Mouse (Mus musculus) spleen, adult 18-20 months (tissue): ENCODE data around the gene Tead1.
A peak's percentile ranks its signal among the peaks of the same experiment; 100 is the strongest.

Experiments used
- DNase-seq, 2 experiments: peaks; one replicate each; pipeline ENCODE4 v3.0.0; 2022; ENCODE audit warnings: mixed read lengths in 2 of 2

Gene Tead1

DNA sequence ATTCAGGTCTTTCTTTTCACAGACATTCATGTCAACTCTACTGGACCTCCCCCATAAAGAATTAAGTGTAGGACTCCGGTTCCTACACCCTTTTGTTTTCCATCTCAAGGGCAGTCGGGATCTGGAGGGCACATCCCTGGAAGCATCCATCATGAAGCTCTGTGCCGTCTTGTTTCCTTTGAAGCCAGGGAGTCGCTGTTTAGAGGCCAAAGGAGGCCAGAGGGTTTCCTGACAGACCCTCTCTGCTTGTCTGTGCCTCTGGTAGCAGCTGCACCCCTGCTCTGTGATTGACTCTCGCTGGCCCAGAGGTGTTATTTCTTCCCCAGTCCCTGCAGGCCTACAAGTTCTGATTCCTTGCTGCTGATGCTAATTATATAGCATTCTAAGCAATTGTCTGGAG, 259.8 kb downstream of the Tead1 start:
- no peak for DNase-seq

DNA sequence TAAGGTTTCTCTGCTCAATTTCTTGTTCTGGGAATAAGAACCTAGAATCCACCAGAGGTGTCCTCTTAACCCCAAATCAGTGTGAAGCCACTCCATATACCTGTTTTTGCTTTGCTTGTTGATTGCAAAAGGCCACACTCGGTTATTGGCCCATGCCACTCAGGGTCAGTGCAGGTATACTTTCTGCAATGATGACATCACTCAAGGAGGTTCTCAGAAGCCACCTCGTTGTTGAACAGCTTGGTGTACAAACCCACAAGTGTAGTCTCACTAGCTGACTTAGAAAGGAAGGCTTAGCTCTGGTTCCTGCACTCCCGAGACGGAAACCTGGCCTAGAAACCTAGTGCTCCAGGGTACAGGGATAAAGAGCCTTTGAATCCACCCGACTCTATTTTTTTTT, 263.4 kb downstream of the Tead1 start:
- DNase-seq = no peak

DNA sequence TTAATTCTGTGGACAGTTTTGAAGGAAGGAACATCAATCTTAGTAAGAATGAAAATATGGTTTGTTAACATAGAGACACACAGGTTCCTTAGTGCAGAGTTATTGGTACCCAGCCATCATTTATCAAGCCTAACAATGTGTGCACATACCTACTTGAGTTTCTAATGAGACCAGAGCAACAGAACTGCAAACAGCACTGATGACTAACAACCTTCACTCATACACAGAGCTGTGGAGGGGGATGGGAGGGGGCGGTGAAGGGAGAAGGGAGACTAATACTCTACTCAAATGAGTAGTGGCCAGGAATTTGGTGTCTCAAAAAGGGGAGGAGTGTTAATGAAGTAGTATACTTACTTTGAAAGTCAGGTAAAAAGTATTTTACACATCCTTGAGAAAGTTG, 263.9 kb downstream of the Tead1 start:
- no peak for DNase-seq

DNA sequence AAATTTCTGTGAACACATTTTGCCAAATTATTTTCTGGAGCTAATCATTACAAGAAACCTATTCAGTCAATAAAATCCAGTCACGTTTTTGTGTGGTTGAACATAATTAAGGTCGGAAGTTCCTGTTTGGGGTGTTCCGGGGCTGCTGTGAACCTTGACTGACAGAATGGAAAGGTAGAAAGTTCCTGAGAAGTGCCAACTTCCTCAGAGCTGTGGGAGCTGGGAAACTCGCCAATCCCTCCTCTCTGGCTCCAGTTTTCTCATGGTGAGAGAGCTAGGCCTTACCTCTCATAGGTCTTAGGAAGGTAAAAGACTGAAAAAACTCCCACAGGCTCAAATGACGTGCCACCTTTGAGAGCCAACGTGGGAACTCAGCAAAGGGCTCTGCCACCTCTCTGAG, 267.6 kb downstream of the Tead1 start:
- DNase-seq = no peak

DNA sequence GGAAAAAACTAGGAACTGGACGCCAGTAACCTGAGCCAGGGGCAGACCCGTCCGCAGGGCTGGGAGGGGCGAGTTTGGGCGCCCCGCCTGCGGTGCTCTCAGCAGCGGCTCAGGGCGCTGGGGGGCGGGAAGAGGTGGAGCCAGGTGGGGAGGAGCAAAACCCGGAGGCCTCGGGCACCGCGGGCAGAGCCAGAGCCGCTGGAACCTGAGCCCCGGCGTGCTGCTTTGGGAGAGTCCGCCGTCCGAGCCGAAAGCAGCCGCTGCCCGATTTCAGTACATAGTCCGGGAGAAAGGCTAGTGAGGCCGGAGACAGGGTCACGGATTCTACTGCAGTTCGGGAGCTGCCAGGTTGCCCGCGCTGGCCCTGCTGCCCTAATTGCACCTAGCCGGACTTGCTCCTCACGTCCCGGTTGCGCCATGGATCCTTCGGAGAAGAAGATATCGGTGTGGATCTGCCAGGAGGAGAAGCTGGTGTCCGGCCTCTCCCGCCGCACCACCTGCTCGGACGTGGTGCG, 274.7 kb downstream of the Tead1 start, which contains the start of gene Rassf10:
Gene Rassf10, plus strand, starts transcription at position 186 of the 515 bp plus-strand sequence.
- peak in 1 of 2 experiments; percentile 5 for DNase-seq

DNA sequence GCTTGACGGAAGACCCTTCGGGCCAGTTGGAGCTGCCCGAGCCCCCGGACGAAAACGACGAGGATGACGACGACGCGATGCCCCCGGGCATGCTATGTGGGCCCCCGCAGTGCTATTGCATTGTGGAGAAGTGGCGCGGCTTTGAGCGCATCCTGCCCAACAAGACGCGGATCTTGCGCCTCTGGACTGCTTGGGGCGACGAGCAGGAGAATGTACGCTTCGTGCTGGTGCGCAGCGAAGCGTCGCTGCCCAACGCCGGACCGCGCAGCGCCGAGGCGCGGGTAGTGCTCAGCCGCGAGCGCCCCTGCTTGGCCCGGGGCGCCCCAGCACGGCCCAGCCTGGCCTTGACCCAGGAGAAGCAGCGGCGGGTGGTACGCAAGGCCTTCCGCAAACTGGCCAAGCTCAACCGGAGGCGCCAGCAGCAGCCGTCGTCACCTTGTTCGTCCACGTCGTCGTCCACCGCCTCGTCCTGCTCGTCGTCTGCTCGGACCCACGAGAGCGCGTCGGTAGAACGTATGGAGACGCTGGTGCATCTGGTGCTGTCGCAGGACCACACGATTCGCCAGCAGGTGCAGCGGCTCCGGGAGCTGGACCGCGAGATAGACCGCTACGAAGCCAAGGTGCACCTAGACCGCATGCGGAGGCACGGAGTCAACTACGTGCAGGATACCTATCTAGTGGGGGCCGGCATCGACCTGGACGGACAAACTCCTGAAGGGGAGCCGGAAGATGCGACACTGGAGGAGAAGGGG, 275.4 kb downstream of the Tead1 start:
- DNase-seq = no peak

DNA sequence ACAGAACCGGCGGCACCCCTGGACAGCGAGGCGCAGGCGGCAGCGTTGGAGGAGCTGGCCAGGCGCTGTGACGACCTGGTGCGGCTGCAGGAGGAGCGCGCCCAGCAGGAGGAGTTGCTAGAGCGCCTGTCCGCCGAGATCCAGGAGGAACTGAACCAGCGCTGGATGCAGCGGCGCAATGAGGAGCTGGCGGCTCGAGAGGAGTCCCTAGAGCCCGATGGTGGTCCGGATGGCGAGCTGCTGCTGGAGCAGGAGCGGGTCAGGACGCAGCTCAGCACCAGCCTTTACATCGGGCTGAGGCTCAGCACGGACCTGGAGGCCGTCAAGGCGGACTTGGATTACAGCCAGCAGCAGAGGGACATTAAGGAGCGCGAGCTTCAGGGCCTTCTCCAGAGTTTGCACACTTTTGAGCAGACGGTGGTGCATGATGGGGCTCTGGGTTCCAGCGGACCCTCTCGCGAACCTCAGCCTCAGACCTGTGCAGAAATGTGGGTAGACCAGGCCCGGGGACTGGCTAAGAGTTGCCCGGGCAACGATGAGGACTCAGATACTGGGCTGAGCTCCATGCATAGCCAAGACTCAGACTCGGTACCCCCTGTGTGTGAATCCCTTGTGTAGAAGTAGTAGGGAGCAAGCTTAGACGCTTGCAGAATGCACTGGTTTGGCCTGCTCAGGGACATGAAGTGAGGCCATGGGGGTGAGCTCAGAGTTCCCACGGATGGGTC, 276.1 kb downstream of the Tead1 start:
- DNase-seq = no peak

DNA sequence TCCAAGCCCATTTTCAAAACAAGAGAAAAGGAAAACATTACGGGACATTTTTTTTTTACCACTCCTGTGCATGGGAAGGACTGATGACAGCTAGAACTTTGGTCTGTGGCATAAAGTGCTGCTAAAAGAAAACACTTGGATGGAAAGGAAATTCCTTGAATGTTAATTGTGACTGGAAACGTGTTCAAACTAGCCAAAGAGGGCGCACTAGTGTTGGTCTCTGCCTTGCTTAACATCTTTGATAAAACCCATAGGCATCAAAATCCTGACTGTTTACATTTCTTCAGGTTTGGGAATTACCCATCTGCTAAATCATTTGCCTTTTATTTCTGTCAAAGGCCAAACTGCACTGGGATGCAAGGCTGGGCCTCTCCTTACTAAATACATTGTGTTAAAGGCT, 276.8 kb downstream of the Tead1 start:
- no peak for DNase-seq
